Mouse (Mus musculus): ENCODE measurements at regions not wholly inside any gene's neighbourhood (a gene's known extent, or its start where the extent isn't known, plus 50 kb on each side); places are given as distances from the start of the nearest gene placed in this dataset.

DNA sequence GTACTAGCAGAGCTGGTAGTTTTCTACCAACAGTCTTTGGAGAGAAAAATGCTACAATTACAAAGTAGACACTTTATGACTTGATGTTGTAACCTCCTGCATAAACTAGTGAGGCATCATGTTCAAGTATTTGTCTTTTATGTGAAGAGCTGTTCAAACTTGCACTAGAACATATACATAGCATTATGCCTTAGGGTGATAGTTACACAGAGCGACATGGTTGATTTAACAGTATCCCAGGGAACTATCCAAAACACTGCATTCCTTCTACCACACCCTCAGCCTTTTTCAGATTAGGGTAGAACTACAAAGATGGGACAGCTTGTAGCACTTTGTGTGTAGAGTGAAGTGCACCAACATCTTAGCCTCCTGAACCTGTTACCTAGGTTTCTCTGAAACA is 220.0 kb upstream of the Cblb start:
- H3K27ac ChIP-seq (ENCODE audit: control insufficient read depth, low read depth, low read length): no peak overlapping the region
- H3K4me1 ChIP-seq (ENCODE audit: control insufficient read depth in 1 of 2, insufficient read depth in 2 of 2, low read length in 2 of 2): no peaks in the 10 kb centered on the region; a peak in 1 of 4 replicates
- H3K27me3 ChIP-seq (ENCODE audit: control insufficient read depth in 1 of 2, insufficient read depth in 2 of 2, low read length in 2 of 2): no peaks in the 10 kb centered on the region; a peak in 1 of 4 replicates
- no peak overlapping the region for H3K9ac ChIP-seq (ENCODE audit: control insufficient read depth, low read depth, low read length, poor library complexity, severe bottlenecking)
- no peak overlapping the region for H3K4me3 ChIP-seq (ENCODE audit: control insufficient read depth in 1 of 2, insufficient read depth in 1 of 2, low read depth in 2 of 2, low read length in 2 of 2)
- H3K36me3 ChIP-seq (ENCODE audit: control insufficient read depth in 1 of 2, insufficient read depth in 2 of 2, low read length in 2 of 2): no peaks in the 10 kb centered on the region
- no peaks in the 10 kb centered on the region for H3K79me2 ChIP-seq (ENCODE audit: control insufficient read depth, insufficient read depth, low read length, poor library complexity)
- H3K9me3 ChIP-seq (replicated peaks; ENCODE audit: insufficient read depth, low read length): no peaks in the 10 kb centered on the region
- TF ChIP-seq KAT2A (conservative IDR thresholded peaks at IDR 0.05; ENCODE audit: low read depth, low read length) (no peak), ZC3H11A (IDR thresholded peaks at IDR 0.05; ENCODE audit: low read depth, low read length) (no peak), MYC (IDR thresholded peaks at IDR 0.05; ENCODE audit: low read depth, low read length) (no peak), MAFK (IDR thresholded peaks at IDR 0.05; ENCODE audit: borderline replicate concordance, low read depth, low read length) (no peak), EP300 (IDR thresholded peaks at IDR 0.05; ENCODE audit: low read depth in 1 of 2, low read length in 2 of 2) (no peak), MEF2A (IDR thresholded peaks at IDR 0.05; ENCODE audit: extremely low read depth, insufficient replicate concordance, low read depth, low read length, poor library complexity, severe bottlenecking) (no peak), MAX (IDR thresholded peaks at IDR 0.05; ENCODE audit: low read length) (no peak), MYB (IDR thresholded peaks at IDR 0.05; ENCODE audit: low read depth, low read length) (no peak), MXI1 (IDR thresholded peaks at IDR 0.05; ENCODE audit: low read depth, low read length) (no peak), HCFC1 (IDR thresholded peaks at IDR 0.05; ENCODE audit: low read depth, low read length) (no peak), USF2 (IDR thresholded peaks at IDR 0.05; ENCODE audit: borderline replicate concordance in 1 of 2, insufficient read depth in 1 of 2, low read depth in 1 of 2, low read length in 2 of 2) (no peak), RCOR1 (IDR thresholded peaks at IDR 0.05; ENCODE audit: low read depth, low read length) (no peak), UBTF (IDR thresholded peaks at IDR 0.05; ENCODE audit: borderline replicate concordance, insufficient read depth, low read depth, low read length) (no peak), RAD21 (IDR thresholded peaks at IDR 0.05; ENCODE audit: low read depth, low read length) (no peak), CHD2 (IDR thresholded peaks at IDR 0.05; ENCODE audit: low read length) (no peak)
- no peak for DNase-seq (ENCODE audit: low read depth, low spot score)

DNA sequence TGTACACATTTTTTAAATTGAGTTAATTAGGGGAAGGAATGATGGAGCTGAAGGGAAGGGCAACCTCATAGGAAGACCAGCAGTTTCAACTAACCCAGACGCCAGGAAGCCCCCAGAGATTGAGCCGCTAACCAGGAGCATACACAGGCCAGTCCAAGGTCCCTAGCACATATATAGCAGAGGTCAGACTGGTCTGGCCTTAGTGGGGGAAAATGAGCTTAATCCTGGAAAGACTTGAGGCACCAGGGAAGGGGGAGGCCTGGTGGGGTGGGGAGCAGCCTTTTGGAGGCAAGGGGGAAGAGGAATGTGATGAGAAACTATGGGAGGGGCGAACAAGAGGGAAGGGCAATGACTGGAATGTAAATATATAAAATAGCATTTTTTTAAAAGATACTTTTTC is 188.3 kb upstream of the Cblb start:
- Histone ChIP-seq H3K36me3 (ENCODE audit: control insufficient read depth in 1 of 2, insufficient read depth in 2 of 2, low read length in 2 of 2) (no peaks in the 10 kb centered on the region), H3K4me1 (ENCODE audit: control insufficient read depth in 1 of 2, insufficient read depth in 2 of 2, low read length in 2 of 2) (no peaks in the 10 kb centered on the region), H3K9ac (ENCODE audit: control insufficient read depth, low read depth, low read length, poor library complexity, severe bottlenecking) (no peak overlapping the region), H3K27ac (ENCODE audit: control insufficient read depth, low read depth, low read length) (no peak overlapping the region), H3K27me3 (ENCODE audit: control insufficient read depth in 1 of 2, insufficient read depth in 2 of 2, low read length in 2 of 2) (no peaks in the 10 kb centered on the region), H3K79me2 (ENCODE audit: control insufficient read depth, insufficient read depth, low read length, poor library complexity) (no peaks in the 10 kb centered on the region), H3K9me3 (replicated peaks; ENCODE audit: insufficient read depth, low read length) (no peaks in the 10 kb centered on the region), H3K4me3 (ENCODE audit: control insufficient read depth in 1 of 2, insufficient read depth in 1 of 2, low read depth in 2 of 2, low read length in 2 of 2) (no peak overlapping the region)
- TF ChIP-seq BHLHE40 (IDR thresholded peaks at IDR 0.05; ENCODE audit: borderline replicate concordance, low read depth, low read length) (no peak), NELFE (IDR thresholded peaks at IDR 0.05; ENCODE audit: low read depth, low read length) (no peak), RCOR1 (IDR thresholded peaks at IDR 0.05; ENCODE audit: low read depth, low read length) (no peak), USF2 (IDR thresholded peaks at IDR 0.05; ENCODE audit: borderline replicate concordance in 1 of 2, insufficient read depth in 1 of 2, low read depth in 1 of 2, low read length in 2 of 2) (no peak), RAD21 (IDR thresholded peaks at IDR 0.05; ENCODE audit: low read depth, low read length) (no peak), MXI1 (IDR thresholded peaks at IDR 0.05; ENCODE audit: low read depth, low read length) (no peak)
- DNase-seq (ENCODE audit: low read depth, low spot score): no peak
